Mouse (Mus musculus) heart, embryonic 12.5 days (tissue): ENCODE measurements around the gene Med7. TPM values are rescaled to one million over a fixed set of nuclear protein-coding genes. Genes with fewer than 3 reads are reported as not detected.

Source experiments
- ATAC-seq: fragments of 200-750 bp; cut with Nextera tagmentation; 2 replicates; pipeline ENCODE4 v1.8.0; 2017; ENCODE audit warnings: moderate TSS enrichment, moderate library complexity; ENCODE audit not compliant: insufficient number of reproducible peaks, low FRiP score
- H3K27ac ChIP-seq: fragments of 300-500 bp; sonication (generic); 2 replicates; pipeline ENCODE4 v1.5.1; 2016; ENCODE audit warnings: mild to moderate bottlenecking, moderate library complexity; ENCODE audit not compliant: poor library complexity, severe bottlenecking
- H3K27me3 ChIP-seq: fragments of 300-500 bp; sonication (generic); replicated peaks from 2 replicates; pipeline ENCODE4 v1.6.1; 2016; ENCODE audit warnings: mild to moderate bottlenecking, moderate library complexity
- H3K36me3 ChIP-seq: fragments of 300-500 bp; sonication (generic); 2 replicates; pipeline ENCODE4 v1.6.1; 2016; ENCODE audit warnings: mild to moderate bottlenecking, moderate library complexity
- H3K4me1 ChIP-seq: fragments of 300-500 bp; sonication (generic); replicated peaks from 2 replicates; pipeline ENCODE4 v1.6.1; 2016; ENCODE audit warnings: mild to moderate bottlenecking
- H3K4me2 ChIP-seq: fragments of 300-500 bp; sonication (generic); 2 replicates; pipeline ENCODE4 v1.6.1; 2016; ENCODE audit warnings: mild to moderate bottlenecking, moderate library complexity
- H3K4me3 ChIP-seq: fragments of 300-500 bp; sonication (generic); 2 replicates; pipeline ENCODE4 v1.5.1; 2016; ENCODE audit warnings: mild to moderate bottlenecking
- H3K9ac ChIP-seq: fragments of 300-500 bp; sonication (generic); 2 replicates; pipeline ENCODE4 v1.6.1; 2016; ENCODE audit warnings: mild to moderate bottlenecking, moderate library complexity
- H3K9me3 ChIP-seq: fragments of 300-500 bp; sonication (generic); replicated peaks from 2 replicates; pipeline ENCODE4 v1.6.1; 2016; ENCODE audit warnings: mild to moderate bottlenecking, moderate library complexity
- WGBS: fragments of 180-500 bp; shearing (Covaris S2); methylation state at CpG from one replicate; pipeline ENCODE4 v1.1.7; 2016; 5-methylcytosine and 5-hydroxymethylcytosine counted together
- polyA plus RNA-seq: library from polyadenylated mRNA; unstranded; fragments of >200 nt; fragmentation: Nextera tagmentation; extraction: Ambion mirVana; gene quantifications from 2 replicates; pipeline ENCODE4 v1.2.1, GENCODE M21; 2016

Gene Med7
- polyA plus RNA-seq, 1 experiment from 2014 or later, result 54.9 TPM

GRCm38 (mm10) chr11:46454453-46455045, 17.8 kb downstream of the Med7 start, which contains the start of gene Havcr2:
TSS of gene Havcr2 (plus strand) at chr11:46454935.
- 61% methylated on average over 6 of the region's 6 CpGs for WGBS
- no peak for ATAC-seq

GRCm38 (mm10) chr11:46459960-46460359, 23.2 kb downstream of the Med7 start:
- Histone ChIP-seq H3K27ac (no peak overlapping the region), H3K4me1 (0 out of 2 replicates have a peak, but pooled peaks cover 3% of the 10 kb centered on the region), H3K9ac (no peak overlapping the region), H3K4me2 (no peak overlapping the region), H3K36me3 (no peaks in the 10 kb centered on the region), H3K9me3 (no peaks in the 10 kb centered on the region), H3K27me3 (no peaks in the 10 kb centered on the region), H3K4me3 (no peak overlapping the region)
- 71% methylated on average over 3 of the region's 3 CpGs for WGBS
- no peak for ATAC-seq

More at GRCm38 (mm10) chr11:46454453-46455045, 17.8 kb downstream of the Med7 start, which contains the start of gene Havcr2:
- Histone ChIP-seq H3K27me3 (no peaks in the 10 kb centered on the region), H3K4me2 (no peak within 1 kb of the TSS), H3K9ac (no peak within 1 kb of the TSS), H3K4me1 (no peaks in the 10 kb centered on the region), H3K27ac (no peak within 1 kb of the TSS), H3K9me3 (no peaks in the 10 kb centered on the region), H3K4me3 (no peak within 1 kb of the TSS), H3K36me3 (no peaks in the 10 kb centered on the region)

GRCm38 (mm10) chr11:46461362-46461761, 24.6 kb downstream of the Med7 start:
- no peak overlapping the region for H3K27ac ChIP-seq
- 66% methylated on average over 5 of the region's 5 CpGs for WGBS
- 0 out of 2 replicates have a peak, but pooled peaks cover 3% of the 10 kb centered on the region for H3K4me1 ChIP-seq
- no peaks in the 10 kb centered on the region for H3K36me3 ChIP-seq
- H3K9me3 ChIP-seq, result no peaks in the 10 kb centered on the region
- H3K4me3 ChIP-seq, result no peak overlapping the region
- H3K27me3 ChIP-seq, result no peaks in the 10 kb centered on the region
- H3K4me2 ChIP-seq, result no peak overlapping the region
- no peak overlapping the region for H3K9ac ChIP-seq
- ATAC-seq, result no peak

GRCm38 (mm10) chr11:46461931-46462330, 25.2 kb downstream of the Med7 start:
- no peaks in the 10 kb centered on the region for H3K36me3 ChIP-seq
- no peak overlapping the region for H3K4me3 ChIP-seq
- H3K27me3 ChIP-seq, result no peaks in the 10 kb centered on the region
- H3K4me2 ChIP-seq, result no peak overlapping the region
- no peak for ATAC-seq
- no peaks in the 10 kb centered on the region for H3K9me3 ChIP-seq
- WGBS, result 45% methylated on average over 5 of the region's 5 CpGs
- H3K4me1 ChIP-seq, result 0 out of 2 replicates have a peak, but pooled peaks cover 3% of the 10 kb centered on the region
- H3K27ac ChIP-seq, result no peak overlapping the region
- H3K9ac ChIP-seq, result no peak overlapping the region

- no peaks in the 10 kb centered on the region for H3K9me3 ChIP-seq
- 69% methylated on average over 2 of the region's 2 CpGs for WGBS
- no peaks in the 10 kb centered on the region for H3K27me3 ChIP-seq
- ATAC-seq, result no peak
- no peaks in the 10 kb centered on the region for H3K36me3 ChIP-seq
- H3K4me3 ChIP-seq, result no peak overlapping the region
- H3K27ac ChIP-seq, result no peak overlapping the region
- H3K4me1 ChIP-seq, result 0 out of 2 replicates have a peak, but pooled peaks cover 1% of the 10 kb centered on the region
- no peak overlapping the region for H3K4me2 ChIP-seq
- no peak overlapping the region for H3K9ac ChIP-seq
These were observed 30.2 kb downstream of the Med7 start for GRCm38 (mm10) chr11:46466878-46467277.

GRCm38 (mm10) chr11:46474220-46474619, 37.5 kb downstream of the Med7 start:
- no peaks in the 10 kb centered on the region for H3K9me3 ChIP-seq
- 81% methylated on average over 4 of the region's 4 CpGs for WGBS
- H3K36me3 ChIP-seq, result no peaks in the 10 kb centered on the region
- no peak overlapping the region for H3K4me2 ChIP-seq
- no peak overlapping the region for H3K9ac ChIP-seq
- no peaks in the 10 kb centered on the region for H3K27me3 ChIP-seq
- no peak overlapping the region for H3K4me3 ChIP-seq
- no peak overlapping the region for H3K27ac ChIP-seq
- ATAC-seq, result no peak
- no peaks in the 10 kb centered on the region for H3K4me1 ChIP-seq

GRCm38 (mm10) chr11:46479311-46479710, 42.6 kb downstream of the Med7 start:
- no peak overlapping the region for H3K4me2 ChIP-seq
- H3K9ac ChIP-seq, result no peak overlapping the region
- no peaks in the 10 kb centered on the region for H3K4me1 ChIP-seq
- no peak for ATAC-seq
- 83% methylated on average over 9 of the region's 9 CpGs for WGBS
- no peaks in the 10 kb centered on the region for H3K27me3 ChIP-seq
- H3K27ac ChIP-seq, result no peak overlapping the region
- 0 out of 2 replicates have a peak, but pooled peaks cover 4% of the 10 kb centered on the region for H3K9me3 ChIP-seq
- H3K4me3 ChIP-seq, result no peak overlapping the region
- H3K36me3 ChIP-seq, result no peaks in the 10 kb centered on the region

GRCm38 (mm10) chr11:46480517-46480916, 43.8 kb downstream of the Med7 start:
- Histone ChIP-seq H3K36me3 (no peaks in the 10 kb centered on the region), H3K9me3 (0 out of 2 replicates have a peak, but pooled peaks cover 4% of the 10 kb centered on the region), H3K4me1 (no peaks in the 10 kb centered on the region), H3K9ac (no peak overlapping the region), H3K27me3 (no peaks in the 10 kb centered on the region), H3K4me2 (no peak overlapping the region), H3K4me3 (no peak overlapping the region), H3K27ac (no peak overlapping the region)
- 72% methylated on average over 7 of the region's 7 CpGs for WGBS
- ATAC-seq, result no peak

GRCm38 (mm10) chr11:46488231-46488630, 51.5 kb downstream of the Med7 start:
- no peak overlapping the region for H3K9ac ChIP-seq
- H3K36me3 ChIP-seq, result no peaks in the 10 kb centered on the region
- no peak overlapping the region for H3K4me3 ChIP-seq
- no peaks in the 10 kb centered on the region for H3K4me1 ChIP-seq
- no peak for ATAC-seq
- H3K27ac ChIP-seq, result no peak overlapping the region
- 3% methylated on average over 1 of the region's 1 CpGs for WGBS
- no peak overlapping the region for H3K4me2 ChIP-seq
- no peaks in the 10 kb centered on the region for H3K9me3 ChIP-seq
- no peaks in the 10 kb centered on the region for H3K27me3 ChIP-seq

- WGBS, result 72% methylated on average over 2 of the region's 2 CpGs
- Histone ChIP-seq H3K4me3 (no peak overlapping the region), H3K36me3 (no peaks in the 10 kb centered on the region), H3K4me2 (no peak overlapping the region), H3K27me3 (no peaks in the 10 kb centered on the region), H3K9ac (no peak overlapping the region), H3K27ac (no peak overlapping the region), H3K4me1 (no peaks in the 10 kb centered on the region), H3K9me3 (no peaks in the 10 kb centered on the region)
- ATAC-seq, result no peak
These were observed 51.9 kb downstream of the Med7 start for GRCm38 (mm10) chr11:46488650-46489049.
